Mouse (Mus musculus) skeletal muscle tissue, adult 2 months (tissue): Measurements from ENCODE around the gene Frmpd1.

Experiments used
- DNase-seq: peaks from one replicate; pipeline ENCODE4 v3.0.0-alpha.2; 2012; ENCODE audit warnings: low read depth, low spot score

Gene Frmpd1

GRCm38 (mm10) chr4:45241330-45241729, 56.7 kb downstream of the Frmpd1 start:
- no peak for DNase-seq

GRCm38 (mm10) chr4:45242163-45242562, 57.5 kb downstream of the Frmpd1 start:
- DNase-seq = no peak

- no peak for DNase-seq
Observed at GRCm38 (mm10) chr4:45243211-45243902, 58.7 kb downstream of the Frmpd1 start.

- no peak for DNase-seq
Observed at GRCm38 (mm10) chr4:45251265-45251664, 66.6 kb downstream of the Frmpd1 start.

- no peak for DNase-seq
Observed at GRCm38 (mm10) chr4:45252861-45253262, 68.2 kb downstream of the Frmpd1 start.

GRCm38 (mm10) chr4:45253839-45254601, 69.3 kb downstream of the Frmpd1 start:
- no peak for DNase-seq

- DNase-seq = no peak
Observed at GRCm38 (mm10) chr4:45259232-45259832, 74.7 kb downstream of the Frmpd1 start.

GRCm38 (mm10) chr4:45261551-45261950, 76.9 kb downstream of the Frmpd1 start:
- no peak for DNase-seq

GRCm38 (mm10) chr4:45267883-45268282, 83.2 kb downstream of the Frmpd1 start:
- DNase-seq = no peak

GRCm38 (mm10) chr4:45271041-45271452, 86.4 kb downstream of the Frmpd1 start:
- DNase-seq = no peak

- DNase-seq = no peak
Observed at GRCm38 (mm10) chr4:45275770-45276169, 91.1 kb downstream of the Frmpd1 start.

- no peak for DNase-seq
Observed at GRCm38 (mm10) chr4:45279292-45279691, 94.6 kb downstream of the Frmpd1 start.

GRCm38 (mm10) chr4:45279981-45280548, 95.4 kb downstream of the Frmpd1 start:
- DNase-seq = peak; percentile 59

- no peak for DNase-seq
Observed at GRCm38 (mm10) chr4:45286318-45286717, 101.6 kb downstream of the Frmpd1 start.

- DNase-seq = no peak
Observed at GRCm38 (mm10) chr4:45287906-45288305, 103.2 kb downstream of the Frmpd1 start.

GRCm38 (mm10) chr4:45296662-45297564, 112.2 kb downstream of the Frmpd1 start, which contains the start of gene Trmt10b:
TSS of gene Trmt10b (plus strand) at chr4:45297127.
- peak; percentile 54 for DNase-seq

- DNase-seq = no peak
Observed at GRCm38 (mm10) chr4:45305536-45305935, 120.9 kb downstream of the Frmpd1 start.

GRCm38 (mm10) chr4:45308046-45308445, 123.4 kb downstream of the Frmpd1 start:
- no peak for DNase-seq

- DNase-seq = no peak
Observed at GRCm38 (mm10) chr4:45308606-45309005, 123.9 kb downstream of the Frmpd1 start.

GRCm38 (mm10) chr4:45311056-45311455, 126.4 kb downstream of the Frmpd1 start:
- no peak for DNase-seq

- DNase-seq = peak; percentile 74
Observed at GRCm38 (mm10) chr4:45320159-45320816, 135.6 kb downstream of the Frmpd1 start.
